In genomic region chr7:77928479-77929467, GRCm38 (mm10) we compare ENCODE assay signal across 14 mouse cellular contexts.
A peak's percentile ranks its signal among the peaks of the same experiment; 100 is the strongest.
DNase-seq lines count a peak whose midpoint lies in the region; ATAC-seq and TF ChIP-seq lines count a peak whose summit lies in the region.
"Had no signal": no experiment of that assay in that cellular context is flagged by ENCODE, and none has a peak within 500 bp of the region (broad histone marks: within the 10 kb centered on the region; RNA-seq: fewer than 3 reads in every experiment).

No protein-coding gene starts in this region.

- no peaks in the 10 kb centered on the region for H3K9me3 ChIP-seq in liver, embryonic 11.5 days (ENCODE audit: control insufficient read depth, low read length)
- no peaks in the 10 kb centered on the region for H3K9me3 ChIP-seq in forebrain, embryonic 15.5 days
- no peaks in the 10 kb centered on the region for H3K9me3 ChIP-seq in kidney, embryonic 14.5 days (ENCODE audit: control insufficient read depth, low read length)
- H3K9me3 ChIP-seq in midbrain, embryonic 12.5 days: no peaks in the 10 kb centered on the region
- H3K9me3 ChIP-seq: heart, embryonic 10.5 days; liver, embryonic 13.5 days had no signal

- ATAC-seq in liver, embryonic 11.5 days (replicated peaks; ENCODE audit: low FRiP score): no peak
- ATAC-seq in forebrain, embryonic 15.5 days (replicated peaks): peak; percentile 83
- ATAC-seq in kidney, embryonic 14.5 days (ENCODE audit: low FRiP score, low TSS enrichment): 0 out of 2 replicates have a peak, but pooled peaks have one; percentile 49
- peak; percentile 89 for ATAC-seq in midbrain, embryonic 12.5 days (ENCODE audit: low FRiP score, low read depth)

- no peak for TF ChIP-seq CTCF in liver, adult 2 months (IDR thresholded peaks at IDR 0.05; ENCODE audit: low read depth, low read length)

- no peak overlapping the region for H3K27ac ChIP-seq in liver, adult 2 months (replicated peaks; ENCODE audit: insufficient read depth, low read depth, low read length)
- H3K27ac ChIP-seq in liver, embryonic 11.5 days (ENCODE audit: low read depth, low read length): no peak overlapping the region
- H3K27ac ChIP-seq in forebrain, embryonic 15.5 days (replicated peaks): no peak overlapping the region
- H3K27ac ChIP-seq in kidney, embryonic 14.5 days (ENCODE audit: low read depth, low read length): no peak overlapping the region
- peak overlapping the region; percentile 22; the same call in 1 of the 2 replicates for H3K27ac ChIP-seq in midbrain, embryonic 12.5 days (replicated peaks)
- H3K27ac ChIP-seq: heart, embryonic 10.5 days; layer of hippocampus, adult 2 months; liver, embryonic 13.5 days; stomach, postnatal 0 days had no signal

- no peak overlapping the region for H3K4me2 ChIP-seq in liver, embryonic 11.5 days
- no peak overlapping the region for H3K4me2 ChIP-seq in forebrain, embryonic 15.5 days (replicated peaks)
- no peak overlapping the region for H3K4me2 ChIP-seq in kidney, embryonic 14.5 days (replicated peaks; ENCODE audit: low read depth, low read length)
- no peak overlapping the region for H3K4me2 ChIP-seq in midbrain, embryonic 12.5 days (replicated peaks)
- H3K4me2 ChIP-seq: liver, embryonic 13.5 days had no signal

- no peaks in the 10 kb centered on the region for H3K79me2 ChIP-seq in liver, adult 2 months (ENCODE audit: control insufficient read depth, insufficient read depth, low read length)

- no peak for TF ChIP-seq POLR2A in liver, adult 2 months (IDR thresholded peaks at IDR 0.05; ENCODE audit: extremely low read depth, insufficient read depth, low read length)

- no peak overlapping the region for H3K9ac ChIP-seq in liver, adult 2 months (ENCODE audit: low read depth, low read length)
- no peak overlapping the region for H3K9ac ChIP-seq in liver, embryonic 11.5 days (ENCODE audit: low read depth, low read length)
- H3K9ac ChIP-seq in forebrain, embryonic 15.5 days (replicated peaks): no peak overlapping the region
- H3K9ac ChIP-seq in kidney, embryonic 14.5 days (ENCODE audit: low read depth, low read length): no peak overlapping the region
- H3K9ac ChIP-seq in midbrain, embryonic 12.5 days (replicated peaks): no peak overlapping the region
- H3K9ac ChIP-seq: liver, embryonic 13.5 days had no signal

- no peaks in the 10 kb centered on the region for H3K4me1 ChIP-seq in liver, adult 2 months (ENCODE audit: control insufficient read depth, insufficient read depth, low read length)
- H3K4me1 ChIP-seq in liver, embryonic 11.5 days (replicated peaks; ENCODE audit: control insufficient read depth, insufficient read depth, low read length): no peaks in the 10 kb centered on the region
- H3K4me1 ChIP-seq in forebrain, embryonic 15.5 days: peaks cover 17% of the 10 kb centered on the region
- H3K4me1 ChIP-seq in kidney, embryonic 14.5 days (ENCODE audit: control insufficient read depth, insufficient read depth, low read length): no peaks in the 10 kb centered on the region
- peaks cover 10% of the 10 kb centered on the region for H3K4me1 ChIP-seq in midbrain, embryonic 12.5 days
- H3K4me1 ChIP-seq: heart, embryonic 10.5 days; liver, embryonic 13.5 days had no signal

- 79% methylated on average over 4 of the region's 4 CpGs for WGBS in liver, adult 2 months
- 84% methylated on average over 4 of the region's 4 CpGs for WGBS in liver, embryonic 11.5 days
- WGBS in forebrain, embryonic 15.5 days: 68% methylated on average over 4 of the region's 4 CpGs
- 71% methylated on average over 4 of the region's 4 CpGs for WGBS in kidney, embryonic 14.5 days
- 73% methylated on average over 4 of the region's 4 CpGs for WGBS in midbrain, embryonic 12.5 days

- no peak overlapping the region for H3K4me3 ChIP-seq in liver, adult 2 months (ENCODE audit: insufficient read depth, low read depth, low read length)
- H3K4me3 ChIP-seq in liver, embryonic 11.5 days (ENCODE audit: low read depth, low read length): no peak overlapping the region
- no peak overlapping the region for H3K4me3 ChIP-seq in forebrain, embryonic 15.5 days
- H3K4me3 ChIP-seq in kidney, embryonic 14.5 days (ENCODE audit: low read length): no peak overlapping the region
- H3K4me3 ChIP-seq in midbrain, embryonic 12.5 days: no peak overlapping the region
- H3K4me3 ChIP-seq: heart, embryonic 10.5 days; layer of hippocampus, adult 2 months; liver, embryonic 13.5 days had no signal

- no peaks in the 10 kb centered on the region for H3K27me3 ChIP-seq in liver, adult 2 months (ENCODE audit: control insufficient read depth, insufficient read depth, low read length)
- H3K27me3 ChIP-seq in liver, embryonic 11.5 days (replicated peaks; ENCODE audit: control insufficient read depth, insufficient read depth, low read length): no peaks in the 10 kb centered on the region
- no peaks in the 10 kb centered on the region for H3K27me3 ChIP-seq in forebrain, embryonic 15.5 days
- H3K27me3 ChIP-seq in kidney, embryonic 14.5 days (ENCODE audit: control insufficient read depth, insufficient read depth, low read length): no peaks in the 10 kb centered on the region
- no peaks in the 10 kb centered on the region for H3K27me3 ChIP-seq in midbrain, embryonic 12.5 days
- H3K27me3 ChIP-seq: liver, embryonic 13.5 days had no signal

- DNase-seq in liver, adult 2 months (ENCODE audit: extremely low read depth, low read depth, low spot score): peak; percentile 31
- no peak for DNase-seq in liver, embryonic 11.5 days (ENCODE audit: low spot score)
- DNase-seq in testis, postnatal 10 days (ENCODE audit: low spot score): no peak
- DNase-seq in cerebellum, postnatal 36 days: no peak
- DNase-seq in cerebellum, adult 18-20 months: no peak
- DNase-seq: cerebellum, adult 9-11 months; liver, embryonic 13.5 days; thymus, postnatal 4 days had no signal

- H3K36me3 ChIP-seq in liver, adult 2 months (ENCODE audit: control insufficient read depth, insufficient read depth, low read length): no peaks in the 10 kb centered on the region
- H3K36me3 ChIP-seq in liver, embryonic 11.5 days (ENCODE audit: control insufficient read depth, insufficient read depth, low read length): no peaks in the 10 kb centered on the region
- no peaks in the 10 kb centered on the region for H3K36me3 ChIP-seq in forebrain, embryonic 15.5 days
- H3K36me3 ChIP-seq in kidney, embryonic 14.5 days (ENCODE audit: control insufficient read depth, insufficient read depth, low read length): no peaks in the 10 kb centered on the region
- no peaks in the 10 kb centered on the region for H3K36me3 ChIP-seq in midbrain, embryonic 12.5 days
- H3K36me3 ChIP-seq: heart, embryonic 10.5 days; liver, embryonic 13.5 days had no signal
